Mouse (Mus musculus) kidney, adult 2 months (tissue): ENCODE results near the gene Prkar1b. TPM values are rescaled to one million over a fixed set of nuclear protein-coding genes. Genes with fewer than 3 reads are reported as not detected.

ENCODE experiments used
- DNase-seq: peaks from one replicate; pipeline ENCODE4 v3.0.0; 2021
- H3K27ac ChIP-seq: fragments of 200-500 bp; 2 replicates; pipeline ENCODE4 v1.5.1; 2012; ENCODE audit warnings: low read depth, low read length, control low read depth, inconsistent platforms; ENCODE audit not compliant: insufficient read depth
- H3K27me3 ChIP-seq: fragments of 200-500 bp; replicated peaks from 2 replicates; pipeline ENCODE4 v1.6.1; 2012; ENCODE audit warnings: mild to moderate bottlenecking, moderate library complexity, low read length, inconsistent platforms; ENCODE audit not compliant: control insufficient read depth, insufficient read depth
- H3K36me3 ChIP-seq: fragments of 200-500 bp; 2 replicates; pipeline ENCODE4 v1.6.1; 2012; ENCODE audit warnings: mild to moderate bottlenecking, moderate library complexity, low read length, inconsistent platforms; ENCODE audit not compliant: control insufficient read depth, insufficient read depth
- H3K4me1 ChIP-seq: fragments of 200-500 bp; 2 replicates; pipeline ENCODE4 v1.6.1; 2011; ENCODE audit warnings: low read length; ENCODE audit not compliant: control insufficient read depth, insufficient read depth
- H3K4me3 ChIP-seq: fragments of 200-500 bp; 2 replicates; pipeline ENCODE4 v1.5.1; 2011; ENCODE audit warnings: mild to moderate bottlenecking, low read depth, low read length, control low read depth; ENCODE audit not compliant: insufficient read depth
- CTCF ChIP-seq: fragments of 200-500 bp; conservative IDR thresholded peaks from 2 replicates; pipeline ENCODE4 v1.5.1; 2011; ENCODE audit warnings: low read depth, mild to moderate bottlenecking, control low read depth, low read length, moderate library complexity, mixed read lengths; ENCODE audit not compliant: insufficient read depth, insufficient read length
- POLR2A ChIP-seq: fragments of 200-500 bp; IDR thresholded peaks from one replicate; pipeline ENCODE4 v1.6.1; 2011; ENCODE audit warnings: low read depth, low read length, control low read depth
- WGBS: fragments of 180-500 bp; shearing (Covaris S2); methylation state at CpG from one replicate; pipeline ENCODE4 v1.1.7; 2018; 5-methylcytosine and 5-hydroxymethylcytosine counted together
- polyA plus RNA-seq: library from polyadenylated mRNA; depleted of rRNA; stranded (reverse); fragments of >200 nt; gene quantifications from 2 replicates; pipeline ENCODE4 v1.2.3, GENCODE M21; 2012; rRNA removed

Prkar1b gene
- polyA plus RNA-seq, result 6.4 and 7.1 TPM in 2 replicates

DNA sequence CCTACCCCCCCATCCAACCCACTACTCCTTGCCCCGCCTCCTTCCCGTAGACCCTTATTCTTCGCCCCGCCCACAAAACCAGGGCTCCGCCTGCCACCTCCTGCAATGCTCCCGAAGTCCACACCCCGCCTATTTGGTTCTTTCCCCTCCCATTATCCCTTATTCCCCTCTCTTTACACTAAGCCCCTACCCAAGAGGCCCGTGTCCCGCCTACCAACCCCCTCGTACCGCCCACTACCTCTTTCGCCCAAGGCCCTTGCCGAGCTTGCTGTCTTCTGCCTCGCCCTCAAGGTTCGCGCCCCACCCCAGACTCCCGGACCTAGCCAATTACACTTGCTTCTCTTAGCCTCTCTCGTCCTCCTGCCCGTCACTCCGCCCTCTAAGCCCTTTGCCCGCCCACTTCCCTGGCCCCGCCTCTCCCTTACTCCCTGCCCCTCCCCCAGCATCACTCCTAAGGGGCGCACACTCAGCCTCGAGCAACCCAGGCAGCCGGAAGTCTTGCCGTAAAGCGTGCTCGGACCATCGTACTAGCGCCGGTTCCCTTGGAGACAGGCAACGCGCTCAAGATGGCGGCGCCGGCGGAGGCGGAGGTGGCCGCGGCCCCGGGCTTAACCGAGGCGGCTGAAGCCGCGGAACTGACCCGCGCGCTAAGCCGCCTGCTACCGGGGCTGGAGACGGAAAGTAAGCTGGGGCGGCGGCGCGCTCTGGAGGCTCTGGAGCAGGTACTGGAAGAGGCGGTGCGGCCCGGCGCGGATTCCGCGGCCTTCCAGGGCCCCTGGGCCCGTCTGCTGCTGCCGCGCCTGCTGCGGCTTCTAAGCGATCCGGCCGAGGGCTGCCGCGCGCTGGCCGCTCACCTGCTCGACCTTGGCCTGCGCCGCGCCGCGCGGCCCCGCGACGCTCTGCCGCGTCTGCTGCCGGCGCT, at the start of gene Prkar1b, which contains the start of gene Dnaaf5:
Prkar1b (minus strand) TSS at position 321 of the 922 bp plus-strand sequence.
Dnaaf5 (plus strand) TSS at position 543 of the 922 bp plus-strand sequence.
- DNase-seq, result peak; percentile 99
- no peaks in the 10 kb centered on the region for H3K36me3 ChIP-seq
- H3K27ac ChIP-seq, result peak within 1 kb of the TSS; percentile 45
- under 1% methylated on average over 87 of the region's 87 CpGs for WGBS
- H3K4me1 ChIP-seq, result peaks cover 3% of the 10 kb centered on the region; the same call in 1 of the 2 replicates
- no peak for TF ChIP-seq POLR2A
- TF ChIP-seq CTCF, result no peak
- no peaks in the 10 kb centered on the region for H3K27me3 ChIP-seq
- H3K4me3 ChIP-seq, result peak within 1 kb of the TSS; percentile 88

DNA sequence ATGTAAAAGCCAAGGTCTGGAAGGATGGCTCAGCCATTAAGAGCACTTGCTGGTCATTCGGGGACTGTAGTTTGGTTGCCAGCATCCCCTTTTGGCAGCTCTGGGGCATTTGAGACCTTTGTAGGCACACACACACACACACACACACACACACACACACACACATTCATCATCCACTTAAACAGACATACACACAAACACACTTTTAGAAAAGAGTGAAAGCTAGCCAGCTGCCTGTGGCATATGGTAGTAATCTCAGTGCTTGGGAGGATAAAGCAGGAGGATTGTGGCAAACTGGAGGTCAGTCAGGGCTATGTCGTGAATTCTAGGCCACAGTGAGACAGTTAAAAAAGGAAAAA, 49.8 kb upstream of the Prkar1b start:
- 41% methylated on average over 2 of the region's 2 CpGs for WGBS
- Histone ChIP-seq H3K27ac (peak overlapping the region; percentile 24), H3K27me3 (no peaks in the 10 kb centered on the region), H3K36me3 (no peaks in the 10 kb centered on the region), H3K4me3 (peak overlapping the region; percentile 54), H3K4me1 (peaks cover 7% of the 10 kb centered on the region; the same call in 1 of the 2 replicates)
- DNase-seq, result no peak
- TF ChIP-seq CTCF, result no peak

DNA sequence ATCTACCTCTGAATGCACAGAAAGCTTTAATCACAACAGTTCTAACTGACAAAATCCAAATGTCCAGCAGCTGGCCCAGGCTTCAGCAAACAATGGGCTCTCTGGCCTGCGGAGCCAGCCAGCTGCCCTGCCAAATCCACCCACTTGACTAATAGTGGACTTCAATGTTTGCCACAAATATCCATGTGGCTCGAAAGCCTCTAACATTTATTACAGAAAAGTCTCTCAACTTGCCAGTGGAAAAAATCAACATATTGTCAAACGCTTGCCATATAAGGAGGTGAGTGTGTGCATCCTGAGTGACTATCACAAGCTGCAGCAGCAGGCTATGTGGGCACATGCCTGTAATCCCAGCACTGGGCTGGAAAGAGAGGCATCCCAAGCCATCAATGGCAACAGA, 49.0 kb upstream of the Prkar1b start:
- Histone ChIP-seq H3K4me3 (no peak overlapping the region), H3K27me3 (no peaks in the 10 kb centered on the region), H3K27ac (no peak overlapping the region), H3K36me3 (no peaks in the 10 kb centered on the region), H3K4me1 (peaks cover 7% of the 10 kb centered on the region; the same call in 1 of the 2 replicates)
- TF ChIP-seq POLR2A (no peak), CTCF (no peak)
- DNase-seq, result no peak
- 92% methylated on average over 3 of the region's 3 CpGs for WGBS

DNA sequence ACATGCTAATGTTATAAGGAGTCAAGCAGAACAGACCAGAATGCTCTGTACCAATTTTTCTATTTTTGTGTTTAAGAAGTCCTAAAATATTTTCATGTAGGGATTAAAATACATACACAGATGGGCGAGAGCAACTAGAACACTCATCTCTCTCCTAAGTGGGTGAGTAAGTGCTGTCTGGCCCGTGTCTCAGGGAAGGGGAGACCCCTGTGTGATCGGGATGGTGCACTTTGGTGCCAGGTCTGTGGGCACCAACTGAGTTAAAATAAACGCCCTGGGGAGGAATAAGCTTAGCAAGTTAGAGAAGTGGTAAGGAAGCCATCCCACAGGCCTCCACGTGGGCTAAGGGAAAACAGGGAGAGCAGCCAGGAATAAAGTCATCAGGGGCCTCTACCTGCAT, 41.2 kb upstream of the Prkar1b start:
- Histone ChIP-seq H3K27ac (no peak overlapping the region), H3K27me3 (no peaks in the 10 kb centered on the region), H3K4me1 (no peaks in the 10 kb centered on the region), H3K4me3 (no peak overlapping the region), H3K36me3 (no peaks in the 10 kb centered on the region)
- no peak for TF ChIP-seq CTCF
- no peak for TF ChIP-seq POLR2A
- no peak for DNase-seq
- WGBS, result 81% methylated on average over 5 of the region's 5 CpGs

DNA sequence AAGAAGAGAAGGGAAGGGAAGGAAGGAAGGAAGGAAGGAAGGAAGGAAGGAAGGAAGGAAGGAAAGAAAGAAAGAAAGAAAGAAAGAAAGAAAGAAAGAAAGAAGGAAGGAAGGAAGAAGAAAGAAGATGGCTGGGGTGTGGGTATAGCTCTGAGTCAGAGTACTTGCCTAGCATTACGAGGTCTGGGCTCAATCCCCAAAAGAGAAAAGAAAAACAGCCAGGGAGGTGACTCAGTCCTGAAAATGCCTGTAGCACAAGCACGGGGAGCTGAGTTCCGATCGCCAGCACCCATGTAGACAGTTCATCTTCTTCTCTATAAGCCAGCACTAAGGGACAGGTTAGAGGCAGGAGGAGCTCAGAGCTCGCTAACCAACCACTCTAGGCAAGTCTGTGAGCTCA, 39.9 kb upstream of the Prkar1b start:
- H3K4me3 ChIP-seq, result no peak overlapping the region
- 93% methylated on average over 5 of the region's 5 CpGs for WGBS
- H3K27ac ChIP-seq, result no peak overlapping the region
- peaks cover 2% of the 10 kb centered on the region; the same call in 1 of the 2 replicates for H3K36me3 ChIP-seq
- TF ChIP-seq POLR2A (no peak), CTCF (no peak)
- no peaks in the 10 kb centered on the region for H3K27me3 ChIP-seq
- no peaks in the 10 kb centered on the region for H3K4me1 ChIP-seq
- no peak for DNase-seq

DNA sequence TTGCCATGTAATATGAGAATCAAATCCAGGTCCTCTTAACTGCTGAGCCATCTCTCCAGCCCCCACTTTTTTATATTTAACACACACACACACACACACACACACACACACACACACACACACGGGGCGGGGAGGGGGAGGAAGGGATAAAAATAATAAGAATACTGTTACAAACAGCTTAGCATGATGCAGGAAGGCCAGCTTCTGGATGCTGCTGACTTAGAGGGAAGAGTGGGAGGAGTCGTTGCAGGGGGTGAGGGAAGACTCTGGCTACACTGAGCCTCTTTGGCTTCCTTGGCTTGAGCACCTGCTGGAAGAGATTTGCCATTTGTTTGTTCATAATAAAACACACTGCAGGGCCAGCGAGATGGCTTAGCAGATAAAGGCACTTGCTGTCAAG, 35.1 kb upstream of the Prkar1b start:
- peaks cover 2% of the 10 kb centered on the region; the same call in 1 of the 2 replicates for H3K36me3 ChIP-seq
- DNase-seq, result no peak
- TF ChIP-seq POLR2A (no peak), CTCF (no peak)
- 67% methylated on average over 4 of the region's 4 CpGs for WGBS
- H3K4me3 ChIP-seq, result no peak overlapping the region
- no peaks in the 10 kb centered on the region for H3K4me1 ChIP-seq
- H3K27me3 ChIP-seq, result no peaks in the 10 kb centered on the region
- H3K27ac ChIP-seq, result no peak overlapping the region

DNA sequence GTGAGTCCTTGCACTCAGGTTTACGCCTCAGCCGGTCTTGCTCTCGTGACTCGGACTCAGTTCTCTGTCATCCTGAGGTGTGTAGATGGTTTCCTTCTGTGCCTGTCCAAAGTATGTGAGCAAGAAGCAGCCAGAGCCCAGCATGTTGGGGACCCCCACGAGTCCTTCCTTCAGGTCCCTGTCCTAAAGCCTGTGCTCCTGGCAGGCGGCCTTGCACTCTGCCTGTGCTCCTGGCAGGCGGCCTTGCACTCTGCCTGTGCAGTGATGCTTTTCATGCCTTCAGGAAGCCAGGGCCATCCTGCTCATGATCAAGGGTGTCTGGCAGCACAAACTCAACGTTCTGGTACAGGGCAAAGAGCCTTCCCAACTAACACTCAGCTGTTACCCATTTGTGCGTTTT, 33.8 kb upstream of the Prkar1b start:
- TF ChIP-seq POLR2A, result no peak
- TF ChIP-seq CTCF, result no peak
- Histone ChIP-seq H3K27me3 (no peaks in the 10 kb centered on the region), H3K36me3 (peaks cover 2% of the 10 kb centered on the region; the same call in 1 of the 2 replicates), H3K4me1 (no peaks in the 10 kb centered on the region), H3K4me3 (no peak overlapping the region), H3K27ac (no peak overlapping the region)
- 90% methylated on average over 9 of the region's 9 CpGs for WGBS
- no peak for DNase-seq
